Mouse (Mus musculus) erythroblast, embryonic 14.5 days (primary cell): Measurements from ENCODE around the gene Slc29a4.

ENCODE experiments used
- GATA1 ChIP-seq: IDR thresholded peaks from 2 replicates; pipeline ENCODE4 v1.6.1; 2012; ENCODE audit warnings: low read length, inconsistent platforms, mixed read lengths
- TAL1 ChIP-seq: IDR thresholded peaks from 3 replicates; pipeline ENCODE4 v1.6.1; 2012; ENCODE audit warnings: low read length, inconsistent platforms, mixed read lengths

GRCm38 (mm10) chr5:142723520-142724133 lies 31.3 kb downstream of the Slc29a4 start:
- TF ChIP-seq TAL1 = no peak
- TF ChIP-seq GATA1 = no peak
